Mouse (Mus musculus): ENCODE results near the gene Auts2. TPM values are rescaled to one million over a fixed set of nuclear protein-coding genes. Genes with fewer than 3 reads are reported as not detected.

The Auts2 gene
- polyA plus RNA-seq, 1 experiment from 2014 or later, result 1.0 TPM

DNA sequence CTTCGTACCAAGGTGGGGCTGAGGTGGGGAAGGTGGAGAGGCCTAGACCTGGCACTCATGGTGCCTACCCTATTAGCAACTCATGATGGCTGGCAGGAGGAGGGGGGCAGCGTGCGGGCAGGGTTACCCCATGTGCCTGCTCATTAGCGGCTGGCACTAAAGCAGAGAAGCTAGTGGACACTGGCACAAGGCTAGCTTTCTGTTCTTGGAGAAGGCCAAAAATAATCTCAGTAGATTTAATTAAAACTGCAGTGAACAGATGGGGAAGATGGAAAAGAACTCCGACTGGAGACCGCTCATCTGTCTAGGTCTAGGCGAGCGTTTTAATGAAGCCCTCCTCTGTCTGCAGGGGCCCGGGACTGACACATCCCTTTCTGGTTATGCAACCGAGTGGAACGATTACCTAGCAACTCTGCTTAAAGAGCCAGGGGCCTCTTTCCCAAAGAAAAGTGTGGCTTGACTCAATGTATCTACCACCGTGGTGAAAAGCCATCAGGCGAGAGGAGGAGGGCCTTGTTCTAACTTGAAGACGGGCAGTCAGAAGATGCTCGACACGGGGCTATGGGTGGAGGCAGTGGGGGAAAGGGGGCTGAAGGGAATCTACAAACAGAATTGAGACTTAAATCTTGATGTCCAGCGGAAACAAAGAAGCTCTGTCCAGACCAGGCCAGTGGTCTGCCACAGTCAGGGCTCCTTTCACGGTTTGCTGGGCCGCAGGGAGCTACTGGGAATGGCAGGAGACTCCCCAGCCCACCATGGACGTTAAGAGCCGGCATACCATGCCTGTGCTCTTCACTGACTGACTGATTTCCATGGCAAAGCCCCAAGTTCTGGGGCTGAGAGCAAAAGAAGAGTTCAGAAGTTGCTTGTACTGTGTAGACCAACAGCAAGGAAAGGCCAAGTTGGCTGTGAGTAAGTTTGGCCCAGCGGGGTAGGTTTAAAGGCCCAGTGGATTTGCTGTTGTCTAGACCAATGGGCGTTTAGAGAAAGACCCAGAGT lies 899.7 kb downstream of the Auts2 start:
- DNase-seq, result no peak
- no peaks in the 10 kb centered on the region for H3K27me3 ChIP-seq (ENCODE audit: insufficient read depth, low read length)
- H3K27ac ChIP-seq (ENCODE audit: low read depth), result no peak overlapping the region
- TF ChIP-seq EP300 (IDR thresholded peaks at IDR 0.05; ENCODE audit: low read depth), result no peak
- H3K36me3 ChIP-seq (replicated peaks; ENCODE audit: insufficient read depth, low read length), result no peaks in the 10 kb centered on the region
- 78% methylated on average over 23 of the region's 23 CpGs for WGBS (ENCODE audit: insufficient replicate concordance)
- no peaks in the 10 kb centered on the region for H3K9me3 ChIP-seq (ENCODE audit: low read length)
- H3K4me2 ChIP-seq (ENCODE audit: low read depth, low read length), result no peak overlapping the region
- no peak overlapping the region for H3K4me3 ChIP-seq (ENCODE audit: low read depth, low read length)
- H3K4me1 ChIP-seq (ENCODE audit: insufficient read depth), result peaks cover 5% of the 10 kb centered on the region; the same call in 1 of the 2 replicates
- ATAC-seq, result no peak
- H3K9ac ChIP-seq (replicated peaks), result no peak overlapping the region

DNA sequence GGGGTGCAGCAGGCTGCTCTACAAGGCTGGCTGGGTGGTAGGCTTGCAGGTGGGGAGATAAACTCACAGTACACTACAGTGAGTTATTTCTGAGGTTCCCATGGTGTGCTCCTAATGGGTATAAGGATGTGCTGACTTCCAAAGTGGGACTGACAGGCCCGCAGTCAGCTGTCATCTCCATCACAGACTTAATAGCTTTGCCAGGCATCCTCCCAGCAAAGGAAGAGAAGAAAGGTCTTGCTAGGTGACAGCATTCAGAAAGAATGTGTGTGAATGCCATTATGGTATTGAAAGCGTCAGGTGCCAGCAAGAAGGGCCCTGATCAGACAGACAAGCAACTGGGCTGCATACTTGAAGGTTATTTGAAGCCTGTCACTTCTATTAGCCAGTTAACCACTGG lies 900.4 kb downstream of the Auts2 start:
- Histone ChIP-seq H3K9me3 (ENCODE audit: low read length) (no peaks in the 10 kb centered on the region), H3K9ac (replicated peaks) (no peak overlapping the region), H3K4me2 (ENCODE audit: low read depth, low read length) (no peak overlapping the region), H3K27me3 (ENCODE audit: insufficient read depth, low read length) (no peaks in the 10 kb centered on the region), H3K27ac (ENCODE audit: low read depth) (no peak overlapping the region), H3K36me3 (replicated peaks; ENCODE audit: insufficient read depth, low read length) (no peaks in the 10 kb centered on the region), H3K4me3 (ENCODE audit: low read depth, low read length) (no peak overlapping the region), H3K4me1 (ENCODE audit: insufficient read depth) (peaks cover 3% of the 10 kb centered on the region; the same call in 1 of the 2 replicates)
- no peak for TF ChIP-seq EP300 (IDR thresholded peaks at IDR 0.05; ENCODE audit: low read depth)
- TF ChIP-seq CTCF (IDR thresholded peaks at IDR 0.05; ENCODE audit: low read depth), result no peak
- WGBS (ENCODE audit: insufficient replicate concordance), result 85% methylated on average over 2 of the region's 2 CpGs
- ATAC-seq (no peak), DNase-seq (no peak)

DNA sequence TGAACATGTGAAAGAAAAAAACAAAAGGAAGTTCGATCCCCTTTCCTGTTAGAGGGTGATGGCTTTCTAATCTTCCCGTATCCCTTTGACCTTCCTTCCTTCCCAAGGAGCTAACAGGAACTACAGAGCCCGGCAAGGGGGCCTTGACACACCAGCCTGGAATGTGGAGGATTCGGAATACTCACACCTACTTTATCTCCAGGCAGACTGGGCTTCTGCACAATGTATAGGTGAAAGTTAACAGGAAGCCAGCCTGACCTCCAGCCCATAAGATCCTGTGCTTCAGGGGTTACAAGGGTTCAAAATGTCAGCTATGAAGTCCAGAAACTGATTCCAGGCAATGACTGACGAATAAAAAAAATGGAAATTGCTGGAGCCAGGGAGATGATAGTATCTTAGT lies 906.7 kb downstream of the Auts2 start:
- TF ChIP-seq EP300 (IDR thresholded peaks at IDR 0.05; ENCODE audit: low read depth) (no peak), CTCF (IDR thresholded peaks at IDR 0.05; ENCODE audit: low read depth) (no peak)
- no peak overlapping the region for H3K9ac ChIP-seq (replicated peaks)
- H3K27me3 ChIP-seq (ENCODE audit: insufficient read depth, low read length), result no peaks in the 10 kb centered on the region
- DNase-seq (no peak), ATAC-seq (no peak)
- no peak overlapping the region for H3K4me2 ChIP-seq (ENCODE audit: low read depth, low read length)
- no peaks in the 10 kb centered on the region for H3K9me3 ChIP-seq (ENCODE audit: low read length)
- H3K27ac ChIP-seq (ENCODE audit: low read depth), result no peak overlapping the region
- no peak overlapping the region for H3K4me3 ChIP-seq (ENCODE audit: low read depth, low read length)
- WGBS (ENCODE audit: insufficient replicate concordance), result 56% methylated on average over 5 of the region's 5 CpGs
- no peaks in the 10 kb centered on the region for H3K4me1 ChIP-seq (ENCODE audit: insufficient read depth)
- no peaks in the 10 kb centered on the region for H3K36me3 ChIP-seq (replicated peaks; ENCODE audit: insufficient read depth, low read length)

DNA sequence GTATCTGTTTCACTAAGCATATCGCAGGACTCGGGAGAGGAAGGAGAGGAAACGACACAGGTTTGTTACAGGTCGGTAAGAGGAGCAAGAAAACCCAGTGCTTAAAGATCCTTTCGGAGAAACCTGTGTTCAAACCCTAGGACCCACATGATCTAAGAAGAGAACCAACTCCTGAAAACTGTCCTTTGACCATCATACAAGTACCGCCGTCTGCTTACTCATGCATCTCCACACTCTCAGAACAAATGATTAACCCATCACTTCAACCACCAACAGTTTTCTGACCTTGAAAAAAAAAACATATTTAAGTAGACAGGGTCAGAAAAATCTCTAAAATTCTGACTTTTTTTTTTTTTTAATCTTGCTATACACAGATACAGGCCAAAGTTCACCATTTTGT lies 908.4 kb downstream of the Auts2 start:
- Histone ChIP-seq H3K27ac (ENCODE audit: low read depth) (no peak overlapping the region), H3K27me3 (ENCODE audit: insufficient read depth, low read length) (no peaks in the 10 kb centered on the region), H3K9ac (replicated peaks) (no peak overlapping the region), H3K4me1 (ENCODE audit: insufficient read depth) (no peaks in the 10 kb centered on the region), H3K9me3 (ENCODE audit: low read length) (no peaks in the 10 kb centered on the region), H3K4me3 (ENCODE audit: low read depth, low read length) (no peak overlapping the region), H3K4me2 (ENCODE audit: low read depth, low read length) (no peak overlapping the region), H3K36me3 (replicated peaks; ENCODE audit: insufficient read depth, low read length) (no peaks in the 10 kb centered on the region)
- DNase-seq (no peak), ATAC-seq (no peak)
- 88% methylated on average over 7 of the region's 7 CpGs for WGBS (ENCODE audit: insufficient replicate concordance)
- no peak for TF ChIP-seq EP300 (IDR thresholded peaks at IDR 0.05; ENCODE audit: low read depth)
- TF ChIP-seq CTCF (IDR thresholded peaks at IDR 0.05; ENCODE audit: low read depth), result no peak

DNA sequence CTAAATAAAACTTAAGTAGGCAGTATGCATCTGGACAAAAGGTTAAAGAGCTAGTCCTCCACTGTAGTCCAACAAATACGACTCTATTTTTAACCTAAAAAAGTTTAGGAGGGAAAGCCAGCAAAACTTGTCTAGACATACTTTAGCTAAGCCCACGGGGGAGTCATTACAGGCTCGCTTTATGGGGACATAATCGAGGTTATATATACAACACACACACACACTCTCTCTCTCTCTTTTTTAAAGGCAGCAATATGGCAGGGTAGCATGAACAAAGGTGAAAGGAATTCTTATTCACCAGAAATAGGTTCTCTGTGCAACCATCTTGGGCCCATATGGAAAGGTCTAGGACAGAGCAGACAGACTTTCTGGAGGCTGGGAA lies 911.2 kb downstream of the Auts2 start:
- WGBS (ENCODE audit: insufficient replicate concordance), result 72% methylated on average over 4 of the region's 4 CpGs
- no peaks in the 10 kb centered on the region for H3K4me1 ChIP-seq (ENCODE audit: insufficient read depth)
- H3K27me3 ChIP-seq (ENCODE audit: insufficient read depth, low read length), result no peaks in the 10 kb centered on the region
- TF ChIP-seq CTCF (IDR thresholded peaks at IDR 0.05; ENCODE audit: low read depth), result no peak
- no peak for TF ChIP-seq EP300 (IDR thresholded peaks at IDR 0.05; ENCODE audit: low read depth)
- H3K27ac ChIP-seq (ENCODE audit: low read depth), result no peak overlapping the region
- no peak overlapping the region for H3K9ac ChIP-seq (replicated peaks)
- no peaks in the 10 kb centered on the region for H3K9me3 ChIP-seq (ENCODE audit: low read length)
- no peak overlapping the region for H3K4me2 ChIP-seq (ENCODE audit: low read depth, low read length)
- no peak for DNase-seq
- ATAC-seq, result no peak
- no peaks in the 10 kb centered on the region for H3K36me3 ChIP-seq (replicated peaks; ENCODE audit: insufficient read depth, low read length)
- H3K4me3 ChIP-seq (ENCODE audit: low read depth, low read length), result no peak overlapping the region

DNA sequence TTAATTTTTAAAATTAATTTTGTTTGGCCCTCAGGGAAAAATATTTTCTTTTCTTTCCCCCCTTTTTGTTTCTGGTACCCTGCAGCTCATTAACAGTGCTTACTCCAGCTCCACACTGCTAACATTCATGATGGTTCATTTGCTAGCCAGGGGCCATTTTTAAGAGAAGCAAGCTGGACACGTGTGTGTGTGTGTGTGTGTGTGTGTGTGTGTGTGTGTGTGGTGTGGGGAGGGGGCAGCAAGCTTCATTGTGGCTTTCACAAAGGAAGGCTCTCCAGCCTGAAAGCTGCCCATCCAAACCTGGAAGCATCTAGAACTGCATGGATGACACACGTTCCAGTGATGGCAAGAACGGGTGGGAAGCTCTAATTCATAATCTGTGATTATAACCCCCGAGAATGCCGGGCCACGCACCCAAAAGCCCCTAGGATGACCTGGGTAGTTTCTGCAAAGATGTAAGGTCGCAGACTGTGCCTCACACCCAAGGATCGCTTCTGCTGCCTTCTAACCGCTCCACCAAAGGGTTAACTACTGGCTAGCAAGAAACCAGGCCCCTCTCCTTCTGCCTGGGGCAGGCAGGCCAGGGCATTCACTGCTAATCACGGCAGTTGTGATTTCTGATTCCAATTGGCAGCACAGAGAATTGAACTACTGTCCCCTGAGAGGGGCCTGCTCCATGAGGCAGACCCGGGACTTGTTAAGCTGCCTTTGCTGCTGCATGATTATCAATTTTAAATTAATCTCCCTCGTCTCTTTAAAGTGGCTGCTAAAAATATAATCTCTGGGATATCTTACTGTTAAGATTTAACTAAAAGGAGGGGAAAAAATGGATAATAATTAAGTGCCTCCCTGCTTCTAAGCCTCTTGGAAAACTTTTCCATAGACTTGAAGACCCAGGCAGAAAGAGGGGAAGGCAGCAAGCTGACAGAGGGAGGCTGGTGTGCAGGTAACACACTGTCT lies 911.8 kb downstream of the Auts2 start:
- no peak overlapping the region for H3K9ac ChIP-seq (replicated peaks)
- TF ChIP-seq EP300 (IDR thresholded peaks at IDR 0.05; ENCODE audit: low read depth) (no peak), CTCF (IDR thresholded peaks at IDR 0.05; ENCODE audit: low read depth) (no peak)
- H3K4me2 ChIP-seq (ENCODE audit: low read depth, low read length), result no peak overlapping the region
- DNase-seq (no peak), ATAC-seq (no peak)
- H3K36me3 ChIP-seq (replicated peaks; ENCODE audit: insufficient read depth, low read length), result no peaks in the 10 kb centered on the region
- H3K9me3 ChIP-seq (ENCODE audit: low read length), result no peaks in the 10 kb centered on the region
- WGBS (ENCODE audit: insufficient replicate concordance), result 60% methylated on average over 12 of the region's 12 CpGs
- H3K27me3 ChIP-seq (ENCODE audit: insufficient read depth, low read length), result no peaks in the 10 kb centered on the region
- no peak overlapping the region for H3K4me3 ChIP-seq (ENCODE audit: low read depth, low read length)
- no peak overlapping the region for H3K27ac ChIP-seq (ENCODE audit: low read depth)
- no peaks in the 10 kb centered on the region for H3K4me1 ChIP-seq (ENCODE audit: insufficient read depth)
